Mouse (Mus musculus): ENCODE measurements around the gene Extl1. TPM values are rescaled to one million over a fixed set of nuclear protein-coding genes. Genes with fewer than 3 reads are reported as not detected.

The Extl1 gene
- total RNA-seq, 2 experiments from 2014 or later = not detected

- no peak for ATAC-seq (replicated peaks; ENCODE audit: low FRiP score, poor library complexity, severe bottlenecking)
Observed at GRCm38 (mm10) chr4:134321524-134321923, 62.1 kb downstream of the Extl1 start.

- no peak for ATAC-seq (replicated peaks; ENCODE audit: low FRiP score, poor library complexity, severe bottlenecking)
Observed at GRCm38 (mm10) chr4:134319674-134320073, 64.0 kb downstream of the Extl1 start.

- ATAC-seq (replicated peaks; ENCODE audit: low FRiP score, poor library complexity, severe bottlenecking) = no peak
Observed at GRCm38 (mm10) chr4:134319074-134319473, 64.6 kb downstream of the Extl1 start.

- ATAC-seq (replicated peaks; ENCODE audit: low FRiP score, poor library complexity, severe bottlenecking) = no peak
Observed at GRCm38 (mm10) chr4:134316390-134316789, 67.3 kb downstream of the Extl1 start.

- no peak for ATAC-seq (replicated peaks; ENCODE audit: low FRiP score, poor library complexity, severe bottlenecking)
Observed at GRCm38 (mm10) chr4:134315470-134315869, 68.2 kb downstream of the Extl1 start.

- ATAC-seq (replicated peaks; ENCODE audit: low FRiP score, poor library complexity, severe bottlenecking) = no peak
Observed at GRCm38 (mm10) chr4:134314876-134315275, 68.8 kb downstream of the Extl1 start, which contains the start of gene Trim63. Gene Trim63, plus strand, starts transcription at chr4:134315120.

- no peak for ATAC-seq (replicated peaks; ENCODE audit: low FRiP score, poor library complexity, severe bottlenecking)
Observed at GRCm38 (mm10) chr4:134314081-134314655, 69.5 kb downstream of the Extl1 start.

- ATAC-seq (replicated peaks; ENCODE audit: low FRiP score, poor library complexity, severe bottlenecking) = no peak
Observed at GRCm38 (mm10) chr4:134312901-134313300, 70.7 kb downstream of the Extl1 start.

GRCm38 (mm10) chr4:134312341-134312740 is 71.3 kb downstream of the Extl1 start:
- no peak for ATAC-seq (replicated peaks; ENCODE audit: low FRiP score, poor library complexity, severe bottlenecking)

- ATAC-seq (replicated peaks; ENCODE audit: low FRiP score, poor library complexity, severe bottlenecking) = no peak
Observed at GRCm38 (mm10) chr4:134311784-134312183, 71.9 kb downstream of the Extl1 start.

GRCm38 (mm10) chr4:134310656-134311055 is 73.0 kb downstream of the Extl1 start:
- no peak for ATAC-seq (replicated peaks; ENCODE audit: low FRiP score, poor library complexity, severe bottlenecking)

- no peak for ATAC-seq (replicated peaks; ENCODE audit: low FRiP score, poor library complexity, severe bottlenecking)
Observed at GRCm38 (mm10) chr4:134310106-134310505, 73.5 kb downstream of the Extl1 start.

- ATAC-seq (replicated peaks; ENCODE audit: low FRiP score, poor library complexity, severe bottlenecking) = no peak
Observed at GRCm38 (mm10) chr4:134307367-134308072, 76.1 kb downstream of the Extl1 start.

GRCm38 (mm10) chr4:134306963-134307362 is 76.7 kb downstream of the Extl1 start:
- no peak for ATAC-seq (replicated peaks; ENCODE audit: low FRiP score, poor library complexity, severe bottlenecking)

Other genes starting within 250 kb of the Extl1 start
- gene Cep85, start 196.7 kb downstream of the Extl1 start, total RNA-seq (2015; ENCODE audit: low replicate concordance) = 91.4 and 93.3 TPM in 2 replicates
- 105 and 118 TPM in 2 replicates for gene Cep85, start 196.7 kb downstream of the Extl1 start, total RNA-seq (2017; ENCODE audit: low replicate concordance)
- not detected in 2 replicates for gene Gm7534, start 180.8 kb downstream of the Extl1 start, total RNA-seq (2015; ENCODE audit: low replicate concordance)
- gene Gm7534, start 180.8 kb downstream of the Extl1 start, total RNA-seq (2017; ENCODE audit: low replicate concordance) = not detected in 2 replicates
- not detected in 2 replicates for gene Catsper4, start 156.5 kb downstream of the Extl1 start, total RNA-seq (2015; ENCODE audit: low replicate concordance)
- not detected in 2 replicates for gene Catsper4, start 156.5 kb downstream of the Extl1 start, total RNA-seq (2017; ENCODE audit: low replicate concordance)
- not detected in 2 replicates for gene Cnksr1, start 145.5 kb downstream of the Extl1 start, total RNA-seq (2015; ENCODE audit: low replicate concordance)
- gene Cnksr1, start 145.5 kb downstream of the Extl1 start, total RNA-seq (2017; ENCODE audit: low replicate concordance) = not detected in 2 replicates
- gene E130218I03Rik, start 140.2 kb downstream of the Extl1 start, total RNA-seq (2015; ENCODE audit: low replicate concordance) = not detected in 2 replicates
- gene E130218I03Rik, start 140.2 kb downstream of the Extl1 start, total RNA-seq (2017; ENCODE audit: low replicate concordance) = not detected in 2 replicates
- gene Zfp593, start 138.3 kb downstream of the Extl1 start, total RNA-seq (2015; ENCODE audit: low replicate concordance) = 2.2 and 4.6 TPM in 2 replicates
- not detected in 2 replicates for gene Zfp593, start 138.3 kb downstream of the Extl1 start, total RNA-seq (2017; ENCODE audit: low replicate concordance)
- not detected in 2 replicates for gene Gm30191, start 136.9 kb downstream of the Extl1 start, total RNA-seq (2015; ENCODE audit: low replicate concordance)
- gene Gm30191, start 136.9 kb downstream of the Extl1 start, total RNA-seq (2017; ENCODE audit: low replicate concordance) = not detected in 2 replicates
- not detected in 2 replicates for gene Grrp1, start 129.7 kb downstream of the Extl1 start, total RNA-seq (2015; ENCODE audit: low replicate concordance)
- gene Grrp1, start 129.7 kb downstream of the Extl1 start, total RNA-seq (2017; ENCODE audit: low replicate concordance) = not detected in 2 replicates
- 39.4 and 45.4 TPM in 2 replicates for gene Pdik1l, start 96.0 kb downstream of the Extl1 start, total RNA-seq (2015; ENCODE audit: low replicate concordance)
- gene Pdik1l, start 96.0 kb downstream of the Extl1 start, total RNA-seq (2017; ENCODE audit: low replicate concordance) = 52.6 and 53.7 TPM in 2 replicates
- not detected in 2 replicates for gene Trim63, start 68.7 kb downstream of the Extl1 start, total RNA-seq (2015; ENCODE audit: low replicate concordance)
- gene Trim63, start 68.7 kb downstream of the Extl1 start, total RNA-seq (2017; ENCODE audit: low replicate concordance) = not detected in 2 replicates
- not detected in 2 replicates for gene Slc30a2, start 40.7 kb downstream of the Extl1 start, total RNA-seq (2015; ENCODE audit: low replicate concordance)
- gene Slc30a2, start 40.7 kb downstream of the Extl1 start, total RNA-seq (2017; ENCODE audit: low replicate concordance) = not detected in 2 replicates
- 1.8 and 4.2 TPM in 2 replicates for gene Pafah2, start 12.5 kb upstream of the Extl1 start, total RNA-seq (2015; ENCODE audit: low replicate concordance)
- 0.77 and 5.4 TPM in 2 replicates for gene Pafah2, start 12.5 kb upstream of the Extl1 start, total RNA-seq (2017; ENCODE audit: low replicate concordance)
- 429 and 552 TPM in 2 replicates for gene Stmn1, start 84.5 kb upstream of the Extl1 start, total RNA-seq (2015; ENCODE audit: low replicate concordance)
- gene Stmn1, start 84.5 kb upstream of the Extl1 start, total RNA-seq (2017; ENCODE audit: low replicate concordance) = 378 and 383 TPM in 2 replicates
- 1.7 and 3.6 TPM in 2 replicates for gene Paqr7, start 112.8 kb upstream of the Extl1 start, total RNA-seq (2015; ENCODE audit: low replicate concordance)
- gene Paqr7, start 112.8 kb upstream of the Extl1 start, total RNA-seq (2017; ENCODE audit: low replicate concordance) = 1.6 and 1.9 TPM in 2 replicates
- gene Aunip, start 127.1 kb upstream of the Extl1 start, total RNA-seq (2015; ENCODE audit: low replicate concordance) = 3.8 and 15.5 TPM in 2 replicates
- gene Aunip, start 127.1 kb upstream of the Extl1 start, total RNA-seq (2017; ENCODE audit: low replicate concordance) = 16.3 and 20.5 TPM in 2 replicates
- gene Mtfr1l, start 151.5 kb upstream of the Extl1 start, total RNA-seq (2015; ENCODE audit: low replicate concordance) = 19.5 and 22.6 TPM in 2 replicates
- 17.2 and 17.9 TPM in 2 replicates for gene Mtfr1l, start 151.5 kb upstream of the Extl1 start, total RNA-seq (2017; ENCODE audit: low replicate concordance)
- gene Selenon, start 168.3 kb upstream of the Extl1 start, total RNA-seq (2015; ENCODE audit: low replicate concordance) = 7.6 and 9.6 TPM in 2 replicates
- 0.77 and 2.2 TPM in 2 replicates for gene Selenon, start 168.3 kb upstream of the Extl1 start, total RNA-seq (2017; ENCODE audit: low replicate concordance)